Mouse (Mus musculus) stomach, embryonic 15.5 days (tissue): ENCODE data around the gene Olfr685. TPM values are rescaled to one million over a fixed set of nuclear protein-coding genes. Genes with fewer than 3 reads are reported as not detected.

Experiments used
- ATAC-seq: fragments of 200-750 bp; cut with Nextera tagmentation; 2 replicates; pipeline ENCODE4 v1.8.0; 2017; ENCODE audit warnings: low read depth, moderate number of reproducible peaks, moderate TSS enrichment; ENCODE audit not compliant: insufficient read depth, low FRiP score
- H3K27ac ChIP-seq: fragments of 300-500 bp; sonication (generic); 2 replicates; pipeline ENCODE4 v1.5.1; 2015; ENCODE audit warnings: mild to moderate bottlenecking, inconsistent platforms
- H3K27me3 ChIP-seq: fragments of 300-500 bp; sonication (generic); replicated peaks from 2 replicates; pipeline ENCODE4 v1.6.1; 2015; ENCODE audit warnings: inconsistent platforms
- H3K36me3 ChIP-seq: fragments of 300-500 bp; sonication (generic); 2 replicates; pipeline ENCODE4 v1.6.1; 2015; ENCODE audit warnings: inconsistent platforms
- H3K4me1 ChIP-seq: fragments of 300-500 bp; sonication (generic); 2 replicates; pipeline ENCODE4 v1.6.1; 2015; ENCODE audit warnings: inconsistent platforms
- H3K4me2 ChIP-seq: fragments of 300-500 bp; sonication (generic); 2 replicates; pipeline ENCODE4 v1.6.1; 2015; ENCODE audit warnings: mild to moderate bottlenecking, inconsistent platforms
- H3K4me3 ChIP-seq: fragments of 300-500 bp; sonication (generic); replicated peaks from 2 replicates; pipeline ENCODE4 v1.5.1; 2015; ENCODE audit warnings: inconsistent platforms
- H3K9ac ChIP-seq: fragments of 300-500 bp; sonication (generic); 2 replicates; pipeline ENCODE4 v1.6.1; 2015; ENCODE audit warnings: inconsistent platforms
- H3K9me3 ChIP-seq: fragments of 300-500 bp; sonication (generic); 2 replicates; pipeline ENCODE4 v1.6.1; 2016; ENCODE audit warnings: inconsistent platforms
- WGBS: fragments of 180-500 bp; shearing (Covaris S2); methylation state at CpG from one replicate; pipeline ENCODE4 v1.1.7; 2015; 5-methylcytosine and 5-hydroxymethylcytosine counted together
- polyA plus RNA-seq: library from polyadenylated mRNA; unstranded; fragments of >200 nt; fragmentation: Nextera tagmentation; extraction: Ambion mirVana; gene quantifications from 2 replicates; pipeline ENCODE4 v1.2.1, GENCODE M21; 2015

The Olfr685 gene
- polyA plus RNA-seq: not detected in 2 replicates

DNA sequence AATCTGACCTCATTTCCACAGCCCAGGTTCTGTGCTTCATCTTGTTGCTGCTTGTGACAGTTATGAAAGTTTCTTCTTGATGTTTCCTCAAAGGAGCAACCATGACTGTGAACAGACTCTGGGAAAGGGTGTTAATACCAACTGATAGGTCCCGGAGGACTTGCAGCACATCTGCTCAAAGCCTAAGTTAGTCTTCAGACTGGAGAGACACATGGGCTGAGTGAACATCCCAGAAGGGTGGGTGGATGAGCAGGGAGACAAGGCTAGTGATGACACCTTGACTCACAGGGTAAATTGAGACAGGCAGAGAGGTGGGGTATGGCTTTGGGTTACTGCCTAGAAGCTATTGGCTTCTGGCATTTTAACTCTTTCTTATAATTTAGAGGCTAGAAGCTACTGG lies at the start of gene Olfr685:
Gene Olfr685, minus strand, starts transcription at position 101 of the 400 bp plus-strand sequence.
- ATAC-seq: no peak
- 74% methylated on average over 1 of the region's 1 CpGs for WGBS
- H3K27ac ChIP-seq: no peak within 1 kb of the TSS

DNA sequence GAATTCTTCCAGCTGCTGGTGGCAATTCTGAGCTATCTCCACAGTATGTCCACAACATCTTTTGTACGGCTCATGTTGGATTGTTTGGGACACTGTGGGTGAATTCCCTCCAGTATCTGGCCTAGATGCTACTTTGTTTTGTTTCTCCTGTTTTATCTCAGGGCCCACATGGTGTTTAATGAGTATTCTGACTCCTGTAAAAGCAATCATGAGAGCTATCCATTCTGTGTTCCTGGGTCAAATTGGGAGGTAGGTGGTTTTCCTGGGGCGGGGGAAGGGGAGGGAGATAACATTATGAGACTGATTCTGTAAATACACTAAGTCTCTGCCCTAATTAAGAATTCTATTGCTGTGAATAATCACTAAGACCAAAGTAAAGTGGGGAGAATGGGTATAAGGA lies 43.6 kb upstream of the Olfr685 start:
- Histone ChIP-seq H3K27me3 (no peaks in the 10 kb centered on the region), H3K36me3 (no peaks in the 10 kb centered on the region), H3K4me3 (no peak overlapping the region), H3K27ac (no peak overlapping the region), H3K9me3 (no peaks in the 10 kb centered on the region), H3K9ac (no peak overlapping the region), H3K4me2 (no peak overlapping the region), H3K4me1 (no peaks in the 10 kb centered on the region)
- 89% methylated on average over 2 of the region's 2 CpGs for WGBS
- ATAC-seq: no peak

More for the DNA sequence above, at the start of gene Olfr685:
- Histone ChIP-seq H3K36me3 (no peaks in the 10 kb centered on the region), H3K4me1 (no peaks in the 10 kb centered on the region), H3K9me3 (no peaks in the 10 kb centered on the region), H3K4me3 (no peak within 1 kb of the TSS), H3K9ac (no peak within 1 kb of the TSS), H3K4me2 (no peak within 1 kb of the TSS), H3K27me3 (no peaks in the 10 kb centered on the region)

DNA sequence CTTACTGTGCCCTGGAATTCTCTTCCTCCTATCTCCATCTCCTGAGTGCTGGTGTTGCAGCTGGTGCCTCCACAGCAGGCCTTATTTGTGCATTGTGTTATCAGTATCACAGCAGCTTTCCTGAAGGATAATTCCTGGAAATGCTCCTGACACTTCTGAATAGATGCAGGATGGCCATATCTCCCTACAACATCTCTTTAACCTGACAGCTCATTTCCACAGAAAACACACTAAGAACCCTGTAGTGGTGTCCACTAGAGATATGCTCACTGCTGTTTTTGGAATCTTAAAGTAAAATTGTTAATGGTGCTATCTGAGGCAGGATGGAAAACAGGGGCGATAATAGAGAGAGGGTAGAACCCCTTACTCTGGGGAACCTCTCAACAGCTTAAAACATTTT lies 42.3 kb upstream of the Olfr685 start:
- whole genome bisulfite sequencing: 88% methylated on average over 1 of the region's 1 CpGs
- no peaks in the 10 kb centered on the region for H3K27me3 ChIP-seq
- no peak overlapping the region for H3K27ac ChIP-seq
- H3K4me2 ChIP-seq: no peak overlapping the region
- H3K9ac ChIP-seq: no peak overlapping the region
- H3K36me3 ChIP-seq: no peaks in the 10 kb centered on the region
- no peak for ATAC-seq
- no peaks in the 10 kb centered on the region for H3K4me1 ChIP-seq
- H3K4me3 ChIP-seq: no peak overlapping the region
- H3K9me3 ChIP-seq: no peaks in the 10 kb centered on the region

DNA sequence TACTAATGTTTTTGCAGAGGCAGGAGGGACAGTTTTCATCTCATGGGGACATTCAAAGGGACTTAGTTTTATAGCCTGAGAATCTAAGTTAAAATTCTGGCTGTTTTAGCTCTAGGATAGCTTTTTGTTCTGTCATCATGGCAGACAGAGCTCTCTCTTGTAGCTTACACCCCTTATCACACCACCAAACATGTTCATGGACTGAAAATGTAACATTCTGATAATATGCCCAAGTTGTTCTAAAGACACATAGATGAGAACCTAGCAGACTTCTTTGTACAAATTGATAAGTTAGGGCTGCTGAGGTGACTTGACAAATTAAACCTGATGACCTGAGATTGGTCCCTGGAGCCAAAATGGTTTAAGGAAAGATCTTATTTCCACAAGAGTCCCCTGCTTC lies 40.9 kb upstream of the Olfr685 start:
- Histone ChIP-seq H3K9me3 (no peaks in the 10 kb centered on the region), H3K4me2 (no peak overlapping the region), H3K9ac (no peak overlapping the region), H3K36me3 (no peaks in the 10 kb centered on the region), H3K4me3 (no peak overlapping the region), H3K4me1 (no peaks in the 10 kb centered on the region), H3K27ac (no peak overlapping the region), H3K27me3 (no peaks in the 10 kb centered on the region)
- no peak for ATAC-seq

DNA sequence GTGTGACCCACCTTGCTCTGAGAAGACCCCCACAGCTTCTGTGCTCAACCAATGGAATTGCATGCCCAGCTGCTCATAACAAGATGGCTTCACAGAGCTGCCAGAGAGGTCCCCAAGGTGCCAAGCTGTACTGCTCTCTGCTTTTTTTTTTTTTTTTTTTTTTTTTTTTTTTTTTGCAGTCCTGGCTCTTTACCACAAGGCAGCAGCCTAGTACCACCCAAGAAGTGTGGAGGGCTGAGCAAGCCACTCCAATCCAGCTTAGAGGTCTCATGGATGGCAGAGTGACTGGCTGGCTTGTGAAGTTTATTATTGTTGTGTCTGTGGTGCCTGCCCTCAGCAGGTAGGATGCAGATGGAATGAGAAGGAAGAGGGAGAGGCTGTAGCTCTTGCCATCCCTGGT lies 40.3 kb upstream of the Olfr685 start:
- H3K9me3 ChIP-seq: no peaks in the 10 kb centered on the region
- H3K4me3 ChIP-seq: no peak overlapping the region
- no peaks in the 10 kb centered on the region for H3K27me3 ChIP-seq
- no peak overlapping the region for H3K27ac ChIP-seq
- H3K36me3 ChIP-seq: no peaks in the 10 kb centered on the region
- H3K4me1 ChIP-seq: no peaks in the 10 kb centered on the region
- no peak overlapping the region for H3K9ac ChIP-seq
- H3K4me2 ChIP-seq: no peak overlapping the region
- no peak for ATAC-seq

DNA sequence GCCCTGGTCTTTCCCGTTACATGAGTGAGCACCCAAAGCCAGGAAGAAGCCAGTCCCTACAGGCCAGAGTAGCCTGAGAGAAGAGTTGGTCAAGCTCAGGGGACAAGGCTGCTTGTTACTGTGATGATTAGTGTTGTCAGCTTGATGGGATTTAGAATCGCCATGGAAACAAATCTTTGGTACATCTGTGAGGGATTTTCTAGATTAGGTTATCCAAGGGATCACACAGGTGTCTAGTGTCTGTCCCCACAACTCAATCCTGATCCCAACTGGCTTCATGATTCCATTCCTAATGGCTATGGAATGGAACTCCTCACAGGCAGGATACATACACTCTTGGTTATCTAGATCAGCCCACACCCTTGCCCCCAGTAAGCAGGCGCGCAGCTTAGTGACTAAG lies 32.5 kb upstream of the Olfr685 start:
- 75% methylated on average over 4 of the region's 4 CpGs for WGBS

DNA sequence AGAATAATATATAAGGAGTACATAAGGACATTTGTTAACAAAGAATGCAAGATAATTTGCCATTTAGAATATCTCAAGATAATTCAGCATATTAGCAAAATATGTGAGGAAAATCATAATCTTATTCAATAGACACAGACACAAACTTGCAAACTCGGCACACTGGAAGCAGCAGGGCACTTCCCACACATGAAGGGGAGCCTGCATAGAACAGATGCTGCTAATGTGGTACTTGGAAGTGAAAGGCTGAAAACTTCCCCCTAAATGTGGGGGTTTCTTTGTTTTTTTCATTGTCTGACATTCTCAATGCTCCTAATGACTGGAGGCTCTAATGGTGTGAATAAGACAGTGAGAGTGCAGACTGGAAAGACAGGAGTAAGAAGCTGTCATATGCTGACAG lies 28.9 kb upstream of the Olfr685 start:
- Histone ChIP-seq H3K27me3 (no peaks in the 10 kb centered on the region), H3K4me3 (no peak overlapping the region), H3K9ac (no peak overlapping the region), H3K27ac (no peak overlapping the region), H3K4me1 (no peaks in the 10 kb centered on the region), H3K36me3 (no peaks in the 10 kb centered on the region), H3K9me3 (no peaks in the 10 kb centered on the region), H3K4me2 (no peak overlapping the region)
- ATAC-seq: no peak
- WGBS: 30% methylated on average over 1 of the region's 1 CpGs

More for the DNA sequence above, 32.5 kb upstream of the Olfr685 start:
- Histone ChIP-seq H3K4me3 (no peak overlapping the region), H3K9me3 (no peaks in the 10 kb centered on the region), H3K9ac (no peak overlapping the region), H3K4me1 (no peaks in the 10 kb centered on the region), H3K36me3 (no peaks in the 10 kb centered on the region), H3K4me2 (no peak overlapping the region), H3K27me3 (no peaks in the 10 kb centered on the region), H3K27ac (no peak overlapping the region)
- no peak for ATAC-seq

DNA sequence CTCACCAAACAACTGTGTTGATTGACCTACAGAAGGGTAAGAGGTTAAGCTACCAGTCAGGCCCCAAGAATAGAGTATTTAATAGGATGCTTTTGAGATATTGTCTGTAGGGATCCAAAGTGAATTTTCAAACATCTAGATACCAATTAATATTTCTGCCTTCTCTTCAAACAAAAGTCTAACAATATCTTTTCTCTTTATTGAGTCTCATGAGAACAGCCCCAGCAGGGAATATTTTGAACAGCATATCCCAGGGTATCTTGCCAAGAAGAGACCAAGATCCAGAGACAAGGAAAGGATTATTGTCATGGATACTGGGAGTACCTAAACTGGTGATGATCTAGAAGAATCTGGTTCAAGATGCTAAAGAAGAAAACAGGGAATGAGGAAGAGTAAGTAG lies 21.6 kb upstream of the Olfr685 start, which contains the start of gene Olfr686:
Gene Olfr686, minus strand, starts transcription at position 101 of the 400 bp plus-strand sequence.
- no peak within 1 kb of the TSS for H3K4me3 ChIP-seq
- H3K9me3 ChIP-seq: no peaks in the 10 kb centered on the region
- no peak for ATAC-seq
- H3K36me3 ChIP-seq: no peaks in the 10 kb centered on the region
- H3K27me3 ChIP-seq: no peaks in the 10 kb centered on the region
- no peaks in the 10 kb centered on the region for H3K4me1 ChIP-seq
- H3K9ac ChIP-seq: no peak within 1 kb of the TSS
- H3K4me2 ChIP-seq: no peak within 1 kb of the TSS
- no peak within 1 kb of the TSS for H3K27ac ChIP-seq

DNA sequence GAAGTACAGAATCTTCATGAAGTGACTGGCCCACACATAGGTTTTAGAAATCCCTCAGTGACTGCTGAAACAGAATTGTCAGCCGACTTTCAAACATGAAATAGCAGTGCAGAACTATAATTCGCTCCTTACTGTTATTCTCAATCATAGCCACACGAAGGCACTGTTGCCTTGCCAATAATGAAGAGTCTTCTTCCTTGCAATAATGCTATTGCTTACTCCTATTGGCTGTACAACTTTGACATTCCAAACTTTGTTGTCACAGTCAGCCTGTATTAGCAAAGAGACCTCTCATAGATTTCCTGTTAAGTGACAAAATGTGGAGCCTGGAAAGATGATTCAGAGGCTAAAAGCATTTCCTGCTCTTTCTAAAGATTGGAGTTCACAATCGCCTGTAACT lies 15.0 kb downstream of the Olfr685 start:
- no peak overlapping the region for H3K4me3 ChIP-seq
- H3K4me2 ChIP-seq: no peak overlapping the region
- H3K9ac ChIP-seq: no peak overlapping the region
- ATAC-seq: no peak
- H3K27me3 ChIP-seq: no peaks in the 10 kb centered on the region
- WGBS: 45% methylated on average over 4 of the region's 4 CpGs
- H3K36me3 ChIP-seq: no peaks in the 10 kb centered on the region
- H3K27ac ChIP-seq: no peak overlapping the region
- H3K4me1 ChIP-seq: no peaks in the 10 kb centered on the region
- no peaks in the 10 kb centered on the region for H3K9me3 ChIP-seq

DNA sequence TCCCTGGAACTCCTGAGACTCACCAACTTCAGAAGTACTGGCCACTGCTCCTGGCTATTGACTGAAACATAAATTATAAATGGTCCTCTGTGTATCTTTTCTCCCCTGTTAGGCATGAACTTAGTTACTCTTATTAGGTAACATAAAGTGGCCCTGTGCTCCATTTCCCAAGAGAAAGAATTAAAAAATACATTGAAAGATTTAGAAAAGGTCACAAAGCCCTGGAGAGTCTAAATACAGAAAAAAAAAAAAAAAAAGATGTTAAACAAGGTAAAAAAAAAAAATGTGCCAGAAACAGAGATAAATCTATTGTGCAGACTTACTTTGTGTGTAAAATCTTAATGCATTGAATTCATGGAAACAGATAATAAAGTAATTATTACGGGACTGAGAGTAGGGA lies 22.3 kb downstream of the Olfr685 start, which contains the start of gene Olfr684:
Gene Olfr684, minus strand, starts transcription at position 101 of the 400 bp plus-strand sequence.
- Histone ChIP-seq H3K4me1 (no peaks in the 10 kb centered on the region), H3K9ac (no peak within 1 kb of the TSS), H3K27ac (no peak within 1 kb of the TSS), H3K9me3 (no peaks in the 10 kb centered on the region), H3K27me3 (no peaks in the 10 kb centered on the region), H3K4me2 (no peak within 1 kb of the TSS), H3K36me3 (no peaks in the 10 kb centered on the region), H3K4me3 (no peak within 1 kb of the TSS)
- 86% methylated on average over 1 of the region's 1 CpGs for WGBS
- ATAC-seq: no peak

DNA sequence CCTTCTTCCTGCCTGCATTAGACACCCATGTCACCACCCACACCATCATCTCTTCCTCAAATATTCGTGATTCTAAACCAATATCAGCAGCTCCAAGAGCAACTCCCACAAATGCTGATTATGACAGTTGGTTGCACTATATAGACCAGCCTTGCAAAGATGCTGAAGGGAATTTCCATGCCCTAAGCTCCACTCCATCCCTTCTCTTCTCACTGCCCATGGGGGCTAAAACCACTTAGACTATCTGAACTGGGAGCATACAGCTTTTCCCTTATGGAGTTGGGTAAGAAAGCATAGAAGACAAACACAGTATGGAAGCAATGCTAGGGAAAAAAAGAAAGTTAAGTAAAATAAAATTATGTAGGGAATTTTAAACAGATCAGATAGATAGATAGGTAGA lies 38.9 kb downstream of the Olfr685 start, which contains the start of gene Olfr683:
Gene Olfr683, minus strand, starts transcription at position 101 of the 400 bp plus-strand sequence.
- Histone ChIP-seq H3K4me2 (no peak within 1 kb of the TSS), H3K27ac (no peak within 1 kb of the TSS), H3K9ac (no peak within 1 kb of the TSS), H3K36me3 (no peaks in the 10 kb centered on the region), H3K9me3 (no peaks in the 10 kb centered on the region), H3K4me1 (no peaks in the 10 kb centered on the region), H3K27me3 (no peaks in the 10 kb centered on the region), H3K4me3 (no peak within 1 kb of the TSS)
- no peak for ATAC-seq
- 70% methylated on average over 1 of the region's 1 CpGs for WGBS

DNA sequence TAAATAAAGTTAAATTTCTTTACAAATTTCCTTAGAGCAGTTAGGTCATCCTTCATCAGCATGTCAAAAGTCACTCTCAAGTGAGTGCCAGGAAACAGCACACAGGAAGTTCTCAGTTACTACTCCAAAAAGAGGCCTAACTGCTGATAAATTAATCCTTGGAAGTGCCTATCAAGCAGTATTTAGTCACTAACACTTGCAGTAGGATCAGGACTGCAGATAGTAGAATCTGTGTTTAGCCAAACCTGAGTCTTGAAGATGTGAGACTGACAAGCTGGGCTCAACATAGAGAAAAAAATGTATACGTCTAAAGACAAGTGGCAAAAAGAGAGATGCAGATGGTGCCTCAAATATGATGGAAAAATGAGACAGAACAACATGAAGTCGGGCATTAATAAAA lies 44.5 kb downstream of the Olfr685 start:
- 63% methylated on average over 2 of the region's 2 CpGs for WGBS
- Histone ChIP-seq H3K27ac (no peak overlapping the region), H3K9me3 (no peaks in the 10 kb centered on the region), H3K4me1 (no peaks in the 10 kb centered on the region), H3K4me2 (no peak overlapping the region), H3K4me3 (no peak overlapping the region), H3K27me3 (no peaks in the 10 kb centered on the region), H3K9ac (no peak overlapping the region), H3K36me3 (no peaks in the 10 kb centered on the region)
- ATAC-seq: no peak
